ENCODE assay signal across 11 mouse cellular contexts in genomic region chr6:34474031-34474430, GRCm38 (mm10). TPM values are rescaled to one million over a fixed set of nuclear protein-coding genes. Genes with fewer than 3 reads are reported as not detected.
DNase-seq lines count a peak whose midpoint lies in the region; ATAC-seq and TF ChIP-seq lines count a peak whose summit lies in the region.
"Had no signal": no experiment of that assay in that cellular context is flagged by ENCODE, and none has a peak within 500 bp of the region (broad histone marks: within the 10 kb centered on the region; RNA-seq: fewer than 3 reads in every experiment).

No protein-coding gene starts in this region.

- no peaks in the 10 kb centered on the region for H3K9me3 ChIP-seq in forebrain, postnatal 0 days (ENCODE audit: low read length)
- H3K9me3 ChIP-seq in forebrain, embryonic 15.5 days: no peaks in the 10 kb centered on the region
- H3K9me3 ChIP-seq: kidney, embryonic 15.5 days; limb, embryonic 13.5 days had no signal

- TF ChIP-seq POLR2A in testis, adult 2 months (IDR thresholded peaks at IDR 0.05; ENCODE audit: control insufficient read depth, low read depth, low read length): no peak

- H3K4me3 ChIP-seq in forebrain, postnatal 0 days (ENCODE audit: low read depth, low read length): no peak overlapping the region
- H3K4me3 ChIP-seq in forebrain, embryonic 15.5 days: no peak overlapping the region
- no peak overlapping the region for H3K4me3 ChIP-seq in testis, adult 2 months (ENCODE audit: control insufficient read depth, low read depth, low read length)
- H3K4me3 ChIP-seq: kidney, embryonic 15.5 days; limb, embryonic 13.5 days had no signal

- no peaks in the 10 kb centered on the region for H3K36me3 ChIP-seq in forebrain, postnatal 0 days (ENCODE audit: insufficient read depth)
- no peaks in the 10 kb centered on the region for H3K36me3 ChIP-seq in forebrain, embryonic 15.5 days
- no peaks in the 10 kb centered on the region for H3K36me3 ChIP-seq in testis, adult 2 months (ENCODE audit: control insufficient read depth, insufficient read depth, low read length)
- H3K36me3 ChIP-seq in splenic B cell, adult 2 months (ENCODE audit: control insufficient read depth, insufficient read depth, low read length, poor library complexity, severe bottlenecking): no peaks in the 10 kb centered on the region
- H3K36me3 ChIP-seq: kidney, embryonic 15.5 days; limb, embryonic 13.5 days had no signal

- 58% methylated on average over 3 of the region's 3 CpGs for WGBS in forebrain, postnatal 0 days
- 60% methylated on average over 3 of the region's 3 CpGs for WGBS in forebrain, embryonic 15.5 days

- no peak for DNase-seq in forebrain, postnatal 0 days
- DNase-seq in testis, postnatal 10 days (ENCODE audit: low spot score): no peak
- peak; percentile 71 for DNase-seq in induced T-regulatory cell, adult 2 months (ENCODE audit: low read depth)
- peak; percentile 56 for DNase-seq in splenic B cell, adult 2 months (ENCODE audit: low read depth, low spot score)
- DNase-seq in adrenal gland, postnatal 25 days: no peak
- no peak for DNase-seq in left cerebral cortex, adult 11 months (ENCODE audit: low spot score)
- DNase-seq: thymus, postnatal 25 days had no signal

- no peaks in the 10 kb centered on the region for H3K27me3 ChIP-seq in forebrain, postnatal 0 days (ENCODE audit: insufficient read depth, low read length)
- no peaks in the 10 kb centered on the region for H3K27me3 ChIP-seq in forebrain, embryonic 15.5 days
- no peaks in the 10 kb centered on the region for H3K27me3 ChIP-seq in testis, adult 2 months (ENCODE audit: control insufficient read depth, insufficient read depth, low read length)
- H3K27me3 ChIP-seq in splenic B cell, adult 2 months (ENCODE audit: control insufficient read depth, insufficient read depth, low read length, poor library complexity, severe bottlenecking): peaks cover 2% of the 10 kb centered on the region; the same call in 1 of the 2 replicates
- H3K27me3 ChIP-seq: kidney, embryonic 15.5 days; limb, embryonic 13.5 days had no signal

- peaks cover 5% of the 10 kb centered on the region for H3K4me1 ChIP-seq in forebrain, postnatal 0 days (ENCODE audit: insufficient read depth)
- H3K4me1 ChIP-seq in forebrain, embryonic 15.5 days: peaks cover 30% of the 10 kb centered on the region
- H3K4me1 ChIP-seq in testis, adult 2 months (ENCODE audit: control insufficient read depth, insufficient read depth, low read length): peaks cover 5% of the 10 kb centered on the region

- no peak overlapping the region for H3K9ac ChIP-seq in forebrain, postnatal 0 days
- no peak overlapping the region for H3K9ac ChIP-seq in forebrain, embryonic 15.5 days (replicated peaks)
- H3K9ac ChIP-seq: kidney, embryonic 15.5 days; limb, embryonic 13.5 days had no signal

- TF ChIP-seq CTCF in forebrain, postnatal 0 days (IDR thresholded peaks at IDR 0.05; ENCODE audit: low read depth): peak; percentile 10; the same call in 1 of the 2 replicates
- TF ChIP-seq CTCF in testis, adult 2 months (IDR thresholded peaks at IDR 0.05; ENCODE audit: control insufficient read depth, insufficient read depth, insufficient replicate concordance, low read depth, low read length): peak; percentile 5; the same call in 1 of the 2 replicates

- ATAC-seq in forebrain, postnatal 0 days: no peak
- no peak for ATAC-seq in forebrain, embryonic 15.5 days (replicated peaks)

- no peak overlapping the region for H3K4me2 ChIP-seq in forebrain, postnatal 0 days (ENCODE audit: low read depth)
- no peak overlapping the region for H3K4me2 ChIP-seq in forebrain, embryonic 15.5 days (replicated peaks)
- H3K4me2 ChIP-seq: kidney, embryonic 15.5 days; limb, embryonic 13.5 days had no signal

- no peak overlapping the region for H3K27ac ChIP-seq in forebrain, postnatal 0 days (ENCODE audit: low read depth, low read length)
- H3K27ac ChIP-seq in forebrain, embryonic 15.5 days (replicated peaks): no peak overlapping the region
- no peak overlapping the region for H3K27ac ChIP-seq in testis, adult 2 months (ENCODE audit: control insufficient read depth, insufficient read depth, low read depth, low read length)
- H3K27ac ChIP-seq: kidney, embryonic 15.5 days; limb, embryonic 13.5 days had no signal

RNA-seq across cellular contexts. Expression of gene Bpgm, which starts 2.0 kb away (rescaled TPM):
- 49.6 and 49.9 TPM in 2 replicates for total RNA-seq in forebrain, postnatal 0 days (2014; rRNA removed)
- polyA plus RNA-seq in forebrain, postnatal 0 days (2015; fragmentation: Nextera tagmentation; extraction: Ambion mirVana): 70.3 and 72.6 TPM in 2 replicates
- 64.8 and 73.0 TPM in 2 replicates for polyA plus RNA-seq in forebrain, embryonic 15.5 days (2015; fragmentation: Nextera tagmentation; extraction: Ambion mirVana)
- 119 and 124 TPM in 2 replicates for polyA plus RNA-seq in testis, adult 2 months (2012; rRNA removed)
- 21.5 and 27.4 TPM in 2 replicates for total RNA-seq in adrenal gland, postnatal 25 days (2021)

Comparison
In these comparisons a context has a peak if more than half of its experiments do, and no peak if none do; other contexts are left out.
1. DNase-seq: peak in induced T-regulatory cell, adult 2 months (single experiment) and splenic B cell, adult 2 months (single experiment); none in forebrain, postnatal 0 days (single experiment), testis, postnatal 10 days (single experiment), adrenal gland, postnatal 25 days (single experiment) and left cerebral cortex, adult 11 months (single experiment).